Mouse (Mus musculus) gastrocnemius, postnatal 10 days (tissue): ENCODE data around the gene Rps4x. TPM values are rescaled to one million over a fixed set of nuclear protein-coding genes. Genes with fewer than 3 reads are reported as not detected.

Source experiments
- total RNA-seq, 2 experiments: library from RNA; stranded (reverse); gene quantifications; 2 replicates each; pipeline ENCODE4 v1.2.3; 2021

Rps4x gene
- total RNA-seq, 2 experiments from 2014 or later = 990 to 1,091 TPM

Other genes with a start within 250 kb of the Rps4x start
- gene Rtl5, start 118.1 kb downstream of the Rps4x start, total RNA-seq = 1 to 10 TPM; 1.9 to 3.1 TPM
- 10 to 100 TPM; 21.2 to 27.5 TPM for gene Pin4, start 69.9 kb downstream of the Rps4x start, total RNA-seq
- gene Ercc6l, start 32.3 kb downstream of the Rps4x start, total RNA-seq = 1 to 10 TPM; 1.6 to 2.1 TPM
- 10 to 100 TPM in 1 of 2 experiments, 1 to 10 TPM in 1; 7.2 to 10.3 TPM for gene Cited1, start 62.8 kb upstream of the Rps4x start, total RNA-seq